Mouse (Mus musculus): ENCODE results near the gene Fbxl17. TPM values are rescaled to one million over a fixed set of nuclear protein-coding genes. Genes with fewer than 3 reads are reported as not detected.

Gene Fbxl17
- total RNA-seq, 2 experiments from 2014 or later, result 53.8 to 55.6 TPM

- no peak for DNase-seq
Measured at GRCm38 (mm10) chr17:63459712-63460495, 39.9 kb downstream of the Fbxl17 start.

GRCm38 (mm10) chr17:63458052-63458451 is 41.8 kb downstream of the Fbxl17 start:
- no peak for DNase-seq

GRCm38 (mm10) chr17:63451311-63452006 is 48.4 kb downstream of the Fbxl17 start:
- no peak for DNase-seq

GRCm38 (mm10) chr17:63447691-63448090 is 52.1 kb downstream of the Fbxl17 start:
- no peak for DNase-seq

- no peak for DNase-seq
Measured at GRCm38 (mm10) chr17:63446971-63447679, 52.7 kb downstream of the Fbxl17 start.

- no peak for DNase-seq
Measured at GRCm38 (mm10) chr17:63445212-63445611, 54.6 kb downstream of the Fbxl17 start.

GRCm38 (mm10) chr17:63437424-63437823 is 62.4 kb downstream of the Fbxl17 start:
- DNase-seq, result no peak

GRCm38 (mm10) chr17:63434081-63434480 is 65.7 kb downstream of the Fbxl17 start:
- no peak for DNase-seq

- no peak for DNase-seq
Measured at GRCm38 (mm10) chr17:63431650-63432049, 68.2 kb downstream of the Fbxl17 start.

GRCm38 (mm10) chr17:63430395-63431075 is 69.3 kb downstream of the Fbxl17 start:
- DNase-seq, result no peak

- no peak for DNase-seq
Measured at GRCm38 (mm10) chr17:63423851-63424250, 76.0 kb downstream of the Fbxl17 start.

GRCm38 (mm10) chr17:63422685-63423084 is 77.1 kb downstream of the Fbxl17 start:
- no peak for DNase-seq

GRCm38 (mm10) chr17:63421864-63422263 is 78.0 kb downstream of the Fbxl17 start:
- no peak for DNase-seq

- DNase-seq, result no peak
Measured at GRCm38 (mm10) chr17:63419503-63419902, 80.3 kb downstream of the Fbxl17 start.

GRCm38 (mm10) chr17:63413973-63414580 is 85.7 kb downstream of the Fbxl17 start:
- no peak for DNase-seq

- DNase-seq, result no peak
Measured at GRCm38 (mm10) chr17:63411564-63411963, 88.3 kb downstream of the Fbxl17 start.

GRCm38 (mm10) chr17:63410101-63410500 is 89.7 kb downstream of the Fbxl17 start:
- DNase-seq, result no peak

GRCm38 (mm10) chr17:63405955-63406354 is 93.9 kb downstream of the Fbxl17 start:
- DNase-seq, result no peak

- DNase-seq, result no peak
Measured at GRCm38 (mm10) chr17:63405471-63405870, 94.3 kb downstream of the Fbxl17 start.

- DNase-seq, result no peak
Measured at GRCm38 (mm10) chr17:63404968-63405367, 94.8 kb downstream of the Fbxl17 start.

GRCm38 (mm10) chr17:63403801-63404415 is 95.9 kb downstream of the Fbxl17 start:
- no peak for DNase-seq
